Mouse (Mus musculus) urinary bladder, postnatal 14 days (tissue): ENCODE measurements around the gene Gm13691.
"Not testable (repeated sequence)": the region's sequence is repeated elsewhere in the genome, so short reads cannot be mapped to it uniquely, and the experiment has no call there.

Experiments
- DNase-seq: peaks from one replicate; pipeline ENCODE4 v3.0.0; 2021; ENCODE audit warnings: low spot score

The Gm13691 gene

GRCm38 (mm10) chr2:84035997-84036396 lies 45.6 kb downstream of the Gm13691 start:
- DNase-seq, result no peak

DNA sequence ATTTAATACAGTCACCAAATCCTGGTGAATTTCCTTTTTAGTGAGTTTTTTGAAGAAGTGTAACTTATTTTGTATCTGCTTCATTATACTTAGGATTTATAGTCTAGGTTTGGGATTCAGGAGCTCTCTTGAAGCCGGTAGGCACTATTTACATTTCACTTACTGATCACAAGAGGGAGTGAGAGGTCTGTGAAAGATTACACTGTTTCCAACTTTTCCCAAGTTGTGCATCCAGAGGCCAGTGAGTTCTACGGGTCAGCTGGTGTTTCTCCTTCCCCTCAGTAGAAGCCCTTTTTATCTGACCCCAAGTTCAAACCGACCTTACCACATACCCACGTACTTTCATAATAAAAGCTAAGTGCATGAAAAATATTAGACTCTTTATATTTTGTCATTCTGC lies 47.0 kb downstream of the Gm13691 start:
- no peak for DNase-seq

DNA sequence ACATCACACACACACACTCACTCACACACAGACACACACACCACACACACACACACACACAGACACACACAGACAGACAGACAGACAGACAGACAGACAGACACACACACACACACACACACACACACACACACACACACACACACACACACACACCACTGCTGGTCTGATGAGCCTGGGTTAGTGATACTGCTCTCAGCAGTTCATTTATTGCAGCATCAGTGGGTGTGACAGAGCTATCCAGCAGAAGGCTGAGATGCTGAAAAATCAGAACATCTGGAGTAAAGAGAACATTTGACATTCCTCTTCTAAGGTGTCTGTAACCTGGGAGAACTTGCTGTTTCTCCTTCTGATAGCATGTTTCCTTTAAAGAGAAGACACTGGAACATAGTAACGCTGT lies 47.6 kb downstream of the Gm13691 start:
- DNase-seq, result not testable (repeated sequence)

- DNase-seq, result no peak
Measured at GRCm38 (mm10) chr2:84039277-84039676, 48.9 kb downstream of the Gm13691 start.
